ENCODE assay signal across 19 mouse cellular contexts in the genomic region with DNA sequence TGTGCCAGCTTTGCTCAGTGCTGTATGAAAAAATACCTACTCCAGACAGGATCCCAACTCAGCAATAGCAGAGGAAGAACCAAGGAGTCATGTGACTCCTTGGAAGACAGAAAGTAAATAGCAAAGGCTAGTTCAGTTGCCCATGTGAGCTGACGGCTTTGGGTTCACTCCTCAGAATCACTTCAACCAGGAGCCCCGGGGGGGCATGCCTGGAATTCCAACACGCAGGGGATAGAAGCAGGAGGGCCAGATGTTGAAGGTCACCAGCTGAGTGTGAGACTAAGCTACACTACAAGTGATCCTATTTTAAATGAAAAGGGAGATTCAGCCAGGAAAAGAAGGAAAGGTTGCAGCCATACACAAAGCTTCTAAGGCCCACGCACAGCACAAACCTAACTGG.
DNase-seq lines count a peak whose midpoint lies in the region; ATAC-seq lines count a peak whose summit lies in the region.
"Had no signal": no experiment of that assay in that cellular context is flagged by ENCODE, and none has a peak within 500 bp of the region (broad histone marks: within the 10 kb centered on the region; RNA-seq: fewer than 3 reads in every experiment).

No protein-coding gene starts in this region.

- no peaks in the 10 kb centered on the region for H3K9me3 ChIP-seq in forebrain, embryonic 10.5 days
- no peaks in the 10 kb centered on the region for H3K9me3 ChIP-seq in forebrain, embryonic 16.5 days (ENCODE audit: control insufficient read depth, low read length)
- H3K9me3 ChIP-seq: heart, embryonic 15.5 days; hindbrain, embryonic 15.5 days had no signal

- H3K4me2 ChIP-seq in forebrain, embryonic 16.5 days (ENCODE audit: low read length) = no peak overlapping the region
- H3K4me2 ChIP-seq: heart, embryonic 11.5 days; heart, embryonic 15.5 days; hindbrain, embryonic 15.5 days had no signal

- no peaks in the 10 kb centered on the region for H3K27me3 ChIP-seq in forebrain, embryonic 10.5 days (ENCODE audit: poor library complexity, severe bottlenecking)
- no peaks in the 10 kb centered on the region for H3K27me3 ChIP-seq in forebrain, embryonic 16.5 days (replicated peaks; ENCODE audit: control insufficient read depth, insufficient read depth, low read length)
- H3K27me3 ChIP-seq: heart, embryonic 15.5 days; hindbrain, embryonic 15.5 days had no signal

- peak; percentile 12 for DNase-seq in forebrain, embryonic 10.5 days (ENCODE audit: extremely low spot score, low spot score)
- peak; percentile 58 for DNase-seq in ES-CJ7 (ENCODE audit: low read depth, low spot score)
- peak; percentile 22 for DNase-seq in WW6 (ENCODE audit: low read depth, low spot score)
- DNase-seq in yolk sac, embryonic 10.5 days (ENCODE audit: low spot score) = peak; percentile 24
- no peak for DNase-seq in thymus, postnatal 10 days (ENCODE audit: low spot score in 2 of 2)
- DNase-seq in natural killer cell, adult 2 months (ENCODE audit: low spot score in 2 of 2) = no peak
- DNase-seq: adrenal gland, postnatal 25 days; cerebellum, adult 8-10 months; cerebellum, postnatal 14 days; gastrocnemius, postnatal 36 days; heart, adult 18-20 months; heart, postnatal 14 days had no signal

- 0 out of 2 replicates have a peak, but pooled peaks cover 4% of the 10 kb centered on the region for H3K4me1 ChIP-seq in forebrain, embryonic 10.5 days
- peaks cover 4% of the 10 kb centered on the region; the same call in 1 of the 2 replicates for H3K4me1 ChIP-seq in forebrain, embryonic 16.5 days (replicated peaks; ENCODE audit: control insufficient read depth, insufficient read depth, low read length)
- H3K4me1 ChIP-seq: heart, embryonic 15.5 days had no signal

- no peak for ATAC-seq in forebrain, embryonic 16.5 days
- ATAC-seq: activated CD4-positive, CD25-positive, alpha-beta regulatory T cell, adult 4 months; forebrain, embryonic 14.5 days; intestine, embryonic 16.5 days had no signal

- H3K36me3 ChIP-seq in forebrain, embryonic 10.5 days (replicated peaks) = no peaks in the 10 kb centered on the region
- H3K36me3 ChIP-seq in forebrain, embryonic 16.5 days (ENCODE audit: control insufficient read depth, insufficient read depth) = no peaks in the 10 kb centered on the region
- H3K36me3 ChIP-seq: heart, embryonic 15.5 days; hindbrain, embryonic 15.5 days had no signal

- H3K27ac ChIP-seq in forebrain, embryonic 10.5 days = no peak overlapping the region
- no peak overlapping the region for H3K27ac ChIP-seq in forebrain, embryonic 16.5 days (ENCODE audit: low read length)
- H3K27ac ChIP-seq: heart, embryonic 15.5 days; hindbrain, embryonic 15.5 days had no signal

- no peak overlapping the region for H3K4me3 ChIP-seq in forebrain, embryonic 10.5 days
- H3K4me3 ChIP-seq in forebrain, embryonic 16.5 days (replicated peaks; ENCODE audit: low read length) = no peak overlapping the region
- H3K4me3 ChIP-seq: heart, embryonic 15.5 days; hindbrain, embryonic 15.5 days had no signal

- no peak overlapping the region for H3K9ac ChIP-seq in forebrain, embryonic 16.5 days (replicated peaks; ENCODE audit: low read depth, low read length)
- H3K9ac ChIP-seq: heart, embryonic 15.5 days; hindbrain, embryonic 15.5 days had no signal

- WGBS in forebrain, embryonic 10.5 days = 40% methylated on average over 4 of the region's 4 CpGs
- 52% methylated on average over 4 of the region's 4 CpGs for WGBS in forebrain, embryonic 16.5 days

Comparison
In these comparisons a context has a peak if more than half of its experiments do, and no peak if none do; other contexts are left out.
1. DNase-seq: peak in forebrain, embryonic 10.5 days (single experiment), ES-CJ7 (single experiment), WW6 (single experiment) and yolk sac, embryonic 10.5 days (single experiment); none in thymus, postnatal 10 days (0 of 2) and natural killer cell, adult 2 months (0 of 2).